Mouse (Mus musculus): ENCODE data around the gene Ccl25.
"Not testable (repeated sequence)": the region's sequence is repeated elsewhere in the genome, so short reads cannot be mapped to it uniquely, and the experiment has no call there.

Ccl25 gene

DNA sequence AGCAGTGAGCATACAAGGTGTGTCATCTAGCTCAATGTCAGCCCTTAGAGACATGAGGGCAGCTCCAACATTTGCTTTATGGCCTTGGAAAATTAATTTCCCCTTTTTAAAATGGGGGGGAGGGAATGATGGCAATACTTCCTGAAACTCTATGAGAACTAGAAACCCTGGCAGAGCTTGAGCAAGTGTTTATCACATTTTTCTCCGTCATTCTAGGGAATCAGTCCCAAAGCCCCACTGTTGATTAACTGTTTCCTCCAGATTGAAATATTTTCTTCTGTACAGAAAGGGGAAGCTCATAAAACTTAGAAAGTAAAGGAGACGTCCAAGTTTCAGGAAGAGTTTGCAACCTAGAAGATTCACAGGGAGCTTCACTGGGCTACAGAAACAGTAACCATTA is 10.7 kb downstream of the Ccl25 start:
- DNase-seq (ENCODE audit: low read depth, low spot score) = no peak

DNA sequence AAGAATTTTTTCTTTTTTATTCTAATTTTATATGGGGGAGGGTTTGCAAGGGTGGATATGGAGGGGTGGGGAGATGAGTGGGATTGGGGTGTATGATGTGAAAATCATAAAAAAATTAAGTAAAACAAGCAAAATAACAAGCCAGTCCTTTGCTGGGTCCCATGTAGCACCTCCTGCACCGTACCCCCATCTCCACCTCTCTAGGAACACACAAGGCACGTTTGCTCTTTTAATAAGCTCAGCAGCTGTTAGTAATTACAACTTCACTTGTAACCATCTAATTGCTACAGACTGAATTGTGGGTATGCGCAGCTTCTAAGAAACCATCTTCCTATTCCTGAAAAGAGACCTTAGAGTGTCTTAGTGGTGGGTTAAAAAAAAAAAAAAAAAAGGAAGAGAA is 15.2 kb downstream of the Ccl25 start:
- no peak for DNase-seq (ENCODE audit: low read depth, low spot score)

DNA sequence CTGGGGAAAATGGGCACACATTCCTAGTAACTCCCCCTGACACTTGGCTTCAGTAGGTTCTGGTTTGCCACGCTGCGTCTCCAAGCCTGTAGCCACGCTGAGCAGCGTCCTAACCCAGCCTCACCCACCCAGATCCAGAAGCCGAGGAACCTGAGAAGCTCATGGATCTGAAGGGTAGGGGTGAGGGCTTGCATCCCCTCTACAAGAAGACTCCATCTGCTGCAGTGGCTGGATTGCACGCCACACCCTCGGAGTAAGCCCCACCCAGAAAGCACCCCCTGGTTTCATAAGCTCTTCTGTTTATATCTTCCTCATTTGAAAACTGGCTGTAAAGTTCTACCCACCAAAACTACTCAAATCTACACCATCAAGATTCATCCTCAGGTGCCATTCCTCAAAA is 22.7 kb downstream of the Ccl25 start:
- DNase-seq (ENCODE audit: low read depth, low spot score) = no peak

DNA sequence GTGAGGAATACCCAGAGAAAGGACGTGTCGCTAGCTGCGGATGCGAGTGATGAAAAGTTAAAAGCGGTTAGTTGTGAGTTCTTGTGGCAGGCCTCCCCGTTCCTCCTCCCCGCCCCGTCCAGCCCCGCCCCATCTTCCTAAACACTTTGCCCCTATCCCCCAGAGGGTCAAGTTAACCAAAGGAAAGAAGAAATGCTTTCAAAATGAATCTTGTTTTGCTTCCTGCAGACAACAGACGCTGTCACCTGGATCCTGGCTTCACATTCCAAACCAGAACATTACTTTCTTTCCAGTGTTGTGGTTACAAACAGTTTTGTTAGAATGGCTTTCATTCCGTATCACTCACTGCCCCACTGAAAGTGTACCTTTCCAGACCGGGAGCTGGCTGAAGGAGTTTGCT is 23.3 kb downstream of the Ccl25 start:
- no peak for DNase-seq (ENCODE audit: low read depth, low spot score)

DNA sequence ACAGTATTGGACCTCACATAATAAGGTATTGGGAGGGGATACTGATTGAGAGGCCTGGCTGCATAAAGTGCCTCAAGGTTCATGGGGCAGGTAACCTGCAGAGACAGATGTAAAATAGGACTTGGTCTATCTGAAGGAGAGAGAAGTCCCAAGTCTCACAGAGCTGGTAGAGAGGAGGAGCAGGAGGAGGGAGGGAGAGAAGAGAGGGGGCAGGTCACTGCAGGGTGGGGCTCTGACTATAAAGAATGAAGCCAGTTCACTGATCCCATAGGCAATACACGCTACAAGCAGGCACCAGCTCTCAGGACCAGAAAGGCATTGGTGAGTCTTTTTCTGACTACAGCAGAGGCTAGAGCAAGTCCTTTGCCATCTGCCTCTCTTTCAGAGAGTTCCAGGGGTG is 24.3 kb downstream of the Ccl25 start:
- no peak for DNase-seq (ENCODE audit: low read depth, low spot score)

DNA sequence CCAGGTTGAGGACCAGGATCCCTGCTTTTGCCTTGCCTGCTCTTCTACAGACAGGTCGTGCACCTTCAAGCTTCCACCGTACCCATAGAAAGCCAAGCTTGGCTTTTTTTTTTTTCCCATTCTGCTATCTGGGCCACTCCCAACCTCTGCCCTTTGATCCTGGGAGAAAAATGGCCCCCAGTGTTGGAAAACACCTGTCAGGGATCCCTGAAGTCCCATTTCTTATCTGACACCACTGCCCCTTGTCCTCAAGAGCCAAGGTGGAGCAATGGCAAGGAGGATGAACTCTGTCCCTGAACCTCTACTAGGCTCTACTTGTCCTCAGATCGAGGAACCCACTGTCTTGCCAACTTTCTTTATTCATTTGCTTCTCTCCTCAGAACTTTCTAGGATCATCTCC is 25.6 kb downstream of the Ccl25 start:
- no peak for DNase-seq (ENCODE audit: low read depth, low spot score)

DNA sequence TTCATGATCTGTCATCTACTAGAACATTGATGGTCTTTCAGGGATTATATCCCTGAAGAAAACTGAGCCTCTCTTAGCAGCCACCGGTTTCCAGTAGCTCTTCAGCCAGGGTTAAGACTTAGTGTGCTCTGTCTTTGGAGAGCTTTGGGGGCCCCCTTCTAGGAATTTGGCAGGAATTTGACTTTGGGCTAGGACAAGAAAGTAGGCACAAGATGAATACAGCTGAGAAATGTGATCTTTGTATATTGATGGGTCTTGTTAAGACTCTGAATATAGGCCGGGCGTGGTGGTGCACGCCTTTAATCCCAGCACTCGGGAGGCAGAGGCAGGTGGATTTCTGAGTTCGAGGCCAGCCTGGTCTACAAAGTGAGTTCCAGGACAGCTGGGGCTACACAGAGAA is 27.6 kb downstream of the Ccl25 start:
- DNase-seq (ENCODE audit: low read depth, low spot score) = not testable (repeated sequence)

DNA sequence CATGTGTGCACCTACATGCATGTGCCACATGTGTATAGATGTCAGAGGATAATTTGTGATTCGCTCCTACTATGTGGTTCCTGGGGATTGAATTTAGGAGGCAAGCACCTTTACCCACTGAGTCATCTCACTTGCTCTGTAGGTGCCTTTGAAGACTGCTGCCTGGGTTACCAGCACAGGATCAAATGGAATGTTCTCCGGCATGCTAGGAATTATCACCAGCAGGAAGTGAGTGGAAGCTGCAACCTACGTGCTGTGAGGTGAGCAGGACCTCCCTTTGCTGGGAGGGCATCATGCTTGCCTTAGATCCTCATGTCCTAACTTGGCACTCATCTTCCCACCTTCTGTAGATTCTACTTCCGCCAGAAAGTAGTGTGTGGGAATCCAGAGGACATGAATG is 28.7 kb downstream of the Ccl25 start:
- DNase-seq (ENCODE audit: low read depth, low spot score) = no peak

DNA sequence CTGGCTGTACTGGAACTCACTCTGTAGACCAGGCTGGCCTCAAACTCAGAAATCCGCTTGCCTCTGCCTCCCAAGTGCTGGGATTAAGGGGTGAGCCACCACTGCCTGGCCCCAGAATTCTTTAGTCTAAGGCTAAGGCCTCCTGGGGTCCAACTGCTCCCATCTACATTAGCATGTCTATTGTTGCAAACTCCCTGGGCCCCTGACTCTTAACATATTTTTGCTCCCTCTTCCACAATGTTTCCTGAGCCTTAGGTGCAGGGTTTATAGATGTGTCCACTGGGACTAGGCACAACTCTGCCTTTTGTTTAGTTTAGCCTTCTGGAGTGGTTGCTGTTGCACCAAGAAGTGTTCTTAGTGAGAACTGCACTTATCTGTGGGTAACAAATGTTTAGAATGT is 29.5 kb downstream of the Ccl25 start:
- DNase-seq (ENCODE audit: low read depth, low spot score) = no peak

DNA sequence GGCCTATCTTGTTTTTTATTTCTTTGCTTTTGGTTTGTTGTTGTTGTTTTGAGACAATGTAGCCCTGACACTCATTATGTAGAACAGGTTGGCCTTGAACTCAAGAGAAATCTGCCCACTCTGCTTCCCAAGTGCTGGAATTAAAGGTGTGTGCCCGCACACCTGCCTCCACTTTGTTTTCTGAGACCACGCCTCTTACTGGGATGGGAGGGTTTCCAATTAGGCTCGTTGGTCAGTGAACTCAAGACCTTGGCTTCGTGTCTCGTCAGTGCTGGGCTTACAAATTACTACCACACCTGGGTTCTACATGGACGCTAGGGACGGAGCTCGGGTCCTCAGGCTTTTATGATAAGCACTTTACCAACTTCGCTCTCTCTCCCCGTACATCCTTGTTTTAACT is 30.4 kb downstream of the Ccl25 start:
- DNase-seq (ENCODE audit: low read depth, low spot score) = no peak

DNA sequence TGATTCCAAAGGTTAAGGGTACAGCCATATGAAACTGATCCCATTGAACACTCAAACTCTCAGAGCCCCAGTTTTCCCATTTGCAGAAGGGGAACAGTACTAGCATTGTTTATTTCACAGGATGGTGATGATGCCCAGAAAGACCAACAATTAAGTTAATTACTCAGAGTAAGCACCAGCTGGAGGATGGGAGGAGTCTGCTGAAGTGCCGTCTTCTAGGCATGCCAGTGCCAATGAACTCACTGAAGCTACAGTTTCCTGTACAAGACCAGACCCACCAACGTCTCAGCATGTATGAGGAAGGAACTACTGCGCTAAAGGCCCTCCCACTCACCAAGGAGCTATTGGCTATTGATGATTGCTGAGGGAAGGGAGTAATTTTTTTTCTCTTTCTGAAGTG is 34.4 kb downstream of the Ccl25 start:
- no peak for DNase-seq (ENCODE audit: low read depth, low spot score)

DNA sequence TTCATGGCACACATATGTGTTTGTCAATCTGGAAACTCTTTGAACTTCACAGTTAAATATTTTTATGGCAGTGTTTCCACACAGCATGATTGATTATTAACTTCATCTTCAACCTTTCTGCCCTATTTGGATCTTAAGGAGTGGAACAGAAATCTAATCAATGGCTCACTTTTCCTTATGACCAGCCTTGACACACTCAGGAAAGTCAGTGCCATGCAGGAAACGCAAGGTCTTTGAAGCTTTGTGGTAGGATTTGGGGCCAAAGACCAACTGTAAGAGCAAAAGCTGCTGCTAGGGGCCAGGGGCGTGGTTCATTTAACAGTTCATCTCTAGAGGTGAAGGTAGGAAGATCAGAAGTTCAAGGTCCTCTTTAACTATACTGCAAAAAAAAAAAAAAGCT is 35.9 kb downstream of the Ccl25 start:
- DNase-seq (ENCODE audit: low read depth, low spot score) = no peak

DNA sequence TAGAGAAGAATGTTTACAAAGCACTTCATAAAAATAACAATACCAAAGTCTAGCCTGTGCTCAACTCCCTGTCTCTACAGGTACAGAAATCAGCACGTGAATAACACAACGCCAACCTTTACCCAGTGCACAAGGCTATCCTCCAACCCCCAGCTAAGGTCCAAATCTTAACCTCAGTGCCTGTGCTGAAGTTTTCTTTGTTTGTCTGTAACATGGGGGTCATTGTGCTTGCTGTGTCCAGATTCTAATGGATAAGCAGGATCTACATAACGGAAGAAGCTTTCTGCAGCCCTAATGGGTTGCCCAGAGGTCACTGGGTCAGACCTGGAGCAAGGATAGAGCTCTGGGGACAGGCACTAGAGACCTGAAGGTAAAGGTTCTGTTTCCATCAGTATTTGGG is 41.2 kb downstream of the Ccl25 start:
- DNase-seq (ENCODE audit: low read depth, low spot score) = no peak

DNA sequence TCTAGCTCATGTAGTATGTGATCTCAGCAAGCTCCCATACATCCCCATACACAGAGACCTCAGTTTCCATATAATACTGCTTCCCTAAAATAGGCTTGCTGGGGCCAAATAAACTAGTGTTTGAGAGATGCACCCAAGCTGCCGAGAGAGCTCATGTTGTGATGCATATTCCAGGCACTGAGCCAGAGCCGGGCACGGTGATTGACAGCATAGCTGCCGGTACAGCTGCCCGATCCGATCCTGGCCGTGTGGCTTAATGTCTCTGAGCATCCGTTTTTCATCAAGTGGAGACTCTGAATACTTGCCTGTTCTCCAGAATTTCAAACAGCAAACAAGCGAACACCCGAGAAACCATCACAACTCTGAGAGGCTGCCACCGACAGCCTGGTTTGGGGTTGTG is 42.8 kb downstream of the Ccl25 start:
- no peak for DNase-seq (ENCODE audit: low read depth, low spot score)

DNA sequence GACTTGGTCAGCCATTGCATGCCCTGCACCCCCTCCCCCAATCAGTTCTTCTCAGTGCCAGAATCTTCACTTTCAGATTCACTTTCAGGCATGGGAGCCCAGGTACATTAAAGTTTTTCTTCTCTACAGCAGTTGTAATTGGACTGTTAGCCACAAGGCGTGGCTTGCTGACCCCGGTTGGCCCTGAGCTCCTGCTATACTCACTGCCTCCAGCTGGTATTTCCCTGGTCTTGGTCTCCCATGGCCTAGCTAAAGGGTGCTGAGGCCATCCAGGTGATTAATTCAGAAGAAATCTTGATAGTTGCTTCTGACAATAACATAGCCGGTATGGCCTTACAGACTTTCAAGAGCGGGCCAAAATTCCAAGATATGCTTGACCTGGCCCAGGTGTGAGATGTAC is 43.5 kb downstream of the Ccl25 start:
- no peak for DNase-seq (ENCODE audit: low read depth, low spot score)

DNA sequence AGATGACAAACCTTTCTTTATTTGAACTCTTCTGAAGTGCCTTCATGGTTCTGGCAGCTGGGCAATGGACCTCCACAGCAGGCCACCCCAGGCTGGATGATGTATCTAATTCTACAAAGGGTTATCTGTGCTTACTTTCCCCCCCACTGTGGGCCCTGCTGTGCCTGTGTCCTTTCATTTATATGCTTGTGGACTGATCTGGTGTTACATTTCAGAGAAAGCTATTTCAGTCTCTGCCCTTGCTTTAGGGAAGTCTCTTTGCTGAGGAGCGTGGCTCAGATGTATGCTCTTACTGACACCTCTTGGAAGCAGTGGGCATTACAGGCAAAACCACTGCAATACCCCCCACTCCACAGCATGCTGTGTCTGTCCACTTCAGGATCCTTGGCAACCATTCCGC is 45.1 kb downstream of the Ccl25 start:
- no peak for DNase-seq (ENCODE audit: low read depth, low spot score)

DNA sequence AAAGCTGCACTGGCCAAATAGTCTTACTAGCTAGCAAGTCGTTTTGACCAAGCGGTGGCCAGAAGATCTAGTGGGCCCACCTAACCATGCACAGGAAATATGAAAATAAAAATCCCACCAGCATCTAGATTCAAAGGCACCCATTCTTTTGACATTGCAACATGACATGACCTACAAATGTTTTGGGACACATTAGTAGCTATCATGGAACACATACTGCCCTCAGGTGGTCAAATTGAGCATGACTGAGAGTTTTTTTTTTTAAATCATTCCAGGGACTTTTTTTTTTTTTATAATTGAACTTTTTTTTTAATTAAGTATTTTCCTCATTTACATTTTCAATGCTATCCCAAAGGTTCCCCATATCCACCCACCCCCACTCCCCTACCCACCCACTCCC is 47.6 kb downstream of the Ccl25 start:
- no peak for DNase-seq (ENCODE audit: low read depth, low spot score)

DNA sequence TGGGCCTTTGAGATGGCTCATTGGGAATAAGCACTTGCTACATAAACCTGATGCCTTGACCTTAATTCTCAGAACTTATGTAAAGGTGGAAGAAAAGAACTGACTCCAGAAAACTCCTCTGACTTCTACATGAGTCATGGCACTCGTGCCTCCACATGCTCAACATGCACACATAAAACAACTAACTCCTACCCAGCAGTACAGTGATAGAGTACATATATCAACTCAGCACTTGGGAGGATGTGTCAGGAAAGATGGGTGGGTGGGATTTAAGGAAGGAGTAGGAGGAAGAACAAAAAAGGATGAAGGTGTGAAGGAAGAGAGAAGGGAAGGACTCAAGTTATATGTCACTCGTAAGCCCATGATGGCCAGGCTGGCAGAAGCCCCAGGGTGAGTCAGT is 76.4 kb downstream of the Ccl25 start:
- DNase-seq (ENCODE audit: low read depth, low spot score) = no peak

DNA sequence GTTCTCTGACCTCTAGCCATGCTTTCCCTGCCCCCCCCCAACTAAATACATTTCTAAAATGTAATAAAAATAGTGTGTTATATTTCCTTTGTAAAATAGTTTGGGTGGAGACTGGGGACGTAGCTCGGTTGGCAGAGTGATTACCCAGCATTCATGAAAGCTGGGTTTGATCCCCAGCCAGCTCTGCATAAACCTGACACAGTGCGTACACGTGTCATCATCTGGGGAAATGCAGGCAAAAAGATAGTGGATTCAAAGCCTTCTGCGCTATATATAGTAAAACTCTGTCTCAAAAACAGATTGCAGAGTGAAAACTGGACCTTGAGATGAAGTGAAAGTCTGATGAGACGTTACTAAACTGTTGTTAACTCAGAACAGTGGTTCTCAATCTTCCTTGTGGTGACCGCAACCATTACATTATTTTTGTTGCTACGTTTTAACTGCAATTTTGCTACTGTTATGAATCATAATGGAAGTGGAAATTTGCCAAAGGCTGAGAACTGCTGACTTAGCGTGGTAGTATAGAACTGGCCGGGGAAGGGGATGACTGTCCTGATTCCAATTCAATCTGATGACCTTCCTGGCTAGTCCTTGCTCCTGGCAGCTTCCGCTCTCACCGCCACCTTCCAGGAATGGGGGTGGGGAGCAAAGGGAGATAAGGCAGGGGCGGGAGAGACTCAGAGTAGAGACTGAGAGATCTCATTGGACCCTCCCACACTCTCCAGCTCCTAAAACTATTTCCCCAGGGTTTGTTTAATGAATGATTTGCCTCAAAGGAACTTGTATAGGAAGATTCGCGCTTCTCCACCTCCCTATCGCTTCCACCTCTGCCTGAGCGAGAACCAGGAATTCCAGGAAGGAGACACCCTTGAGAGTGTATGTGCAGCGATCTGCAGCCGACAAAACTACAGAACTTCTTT is 79.2 kb downstream of the Ccl25 start:
- DNase-seq (ENCODE audit: low read depth, low spot score) = no peak

DNA sequence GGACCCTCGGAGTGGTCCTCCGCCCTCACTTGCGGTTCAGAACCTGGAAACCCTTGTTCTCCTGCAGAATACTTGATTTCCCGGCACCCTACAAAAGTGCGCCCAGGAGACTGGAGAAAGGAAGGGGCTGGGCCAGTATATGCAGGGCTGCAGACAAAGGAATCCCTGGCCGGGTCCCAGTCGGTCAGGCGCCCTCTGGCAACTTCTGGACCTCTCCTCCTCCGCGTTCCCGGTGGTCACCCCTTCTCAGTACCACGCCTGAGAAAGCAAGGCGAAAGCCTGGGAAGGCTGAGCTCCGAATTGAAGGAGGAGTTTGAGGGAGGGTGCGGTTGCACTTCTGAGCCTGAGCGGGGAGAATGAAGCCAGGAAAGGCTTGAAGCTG is 79.9 kb downstream of the Ccl25 start:
- no peak for DNase-seq (ENCODE audit: low read depth, low spot score)

DNA sequence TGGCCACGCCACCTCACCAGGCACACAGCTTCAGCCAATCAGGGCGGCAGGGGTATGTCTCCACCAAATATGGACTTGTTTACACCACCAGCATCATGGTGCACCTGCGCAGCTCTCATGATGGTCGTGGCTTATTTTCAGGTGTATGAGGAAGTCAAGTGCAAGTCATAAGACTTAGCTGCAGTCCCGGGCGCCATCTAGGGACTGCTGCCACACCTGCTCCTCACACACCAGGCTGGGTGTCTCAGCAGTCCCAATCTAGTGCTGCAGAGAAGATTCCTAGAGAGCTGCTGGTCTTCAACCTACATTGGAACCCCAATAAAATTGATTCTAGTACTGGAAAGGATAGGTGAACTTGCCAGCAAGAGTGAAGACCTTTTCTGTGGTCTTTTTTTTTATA is 83.4 kb downstream of the Ccl25 start:
- DNase-seq (ENCODE audit: low read depth, low spot score) = not testable (repeated sequence)

Measured in brain, embryonic 18.5 days (tissue).